In genomic region chr10:118960076-118960475, GRCm38 (mm10) we compare ENCODE assay signal across 26 mouse cellular contexts.
DNase-seq lines count a peak whose midpoint lies in the region; ATAC-seq and TF ChIP-seq lines count a peak whose summit lies in the region.
"Had no signal": no experiment of that assay in that cellular context is flagged by ENCODE, and none has a peak within 500 bp of the region (broad histone marks: within the 10 kb centered on the region; RNA-seq: fewer than 3 reads in every experiment).

No protein-coding gene starts in this region.

- H3K36me3 ChIP-seq in forebrain, embryonic 10.5 days (replicated peaks) = no peaks in the 10 kb centered on the region
- H3K36me3 ChIP-seq in forebrain, postnatal 0 days (ENCODE audit: insufficient read depth) = no peaks in the 10 kb centered on the region
- no peaks in the 10 kb centered on the region for H3K36me3 ChIP-seq in limb, embryonic 11.5 days (ENCODE audit: control insufficient read depth, insufficient read depth, low read length)
- no peaks in the 10 kb centered on the region for H3K36me3 ChIP-seq in limb, embryonic 10.5 days
- H3K36me3 ChIP-seq: embryonic facial prominence, embryonic 12.5 days; G1E had no signal

- H3K4me1 ChIP-seq in forebrain, embryonic 10.5 days = peaks cover 47% of the 10 kb centered on the region
- H3K4me1 ChIP-seq in forebrain, postnatal 0 days (ENCODE audit: insufficient read depth) = no peaks in the 10 kb centered on the region
- no peaks in the 10 kb centered on the region for H3K4me1 ChIP-seq in limb, embryonic 11.5 days (ENCODE audit: control insufficient read depth, insufficient read depth, low read length)
- no peaks in the 10 kb centered on the region; the same call in 1 of the 2 replicates for H3K4me1 ChIP-seq in limb, embryonic 10.5 days
- H3K4me1 ChIP-seq: embryonic facial prominence, embryonic 12.5 days had no signal

- H3K9ac ChIP-seq in forebrain, postnatal 0 days = no peak overlapping the region
- no peak overlapping the region for H3K9ac ChIP-seq in limb, embryonic 11.5 days (ENCODE audit: low read length)
- H3K9ac ChIP-seq: embryonic facial prominence, embryonic 12.5 days; hindbrain, embryonic 14.5 days had no signal

- no peak overlapping the region for H3K4me2 ChIP-seq in forebrain, postnatal 0 days (ENCODE audit: low read depth)
- no peak overlapping the region for H3K4me2 ChIP-seq in limb, embryonic 11.5 days (ENCODE audit: low read depth, severe bottlenecking)
- H3K4me2 ChIP-seq: embryonic facial prominence, embryonic 12.5 days; heart, embryonic 11.5 days; hindbrain, embryonic 14.5 days had no signal

- no peak overlapping the region for H3K4me3 ChIP-seq in forebrain, embryonic 10.5 days
- H3K4me3 ChIP-seq in forebrain, postnatal 0 days (ENCODE audit: low read depth, low read length) = no peak overlapping the region
- H3K4me3 ChIP-seq in limb, embryonic 11.5 days (ENCODE audit: low read depth, low read length) = no peak overlapping the region
- H3K4me3 ChIP-seq in limb, embryonic 10.5 days = no peak overlapping the region
- H3K4me3 ChIP-seq: embryonic facial prominence, embryonic 12.5 days; erythroblast, embryonic 14.5 days; gastrocnemius, adult 2 months; heart, adult 2 months had no signal

- peak overlapping the region; percentile 69 for H3K27ac ChIP-seq in forebrain, embryonic 10.5 days
- H3K27ac ChIP-seq in forebrain, postnatal 0 days (ENCODE audit: low read depth, low read length) = no peak overlapping the region
- H3K27ac ChIP-seq in limb, embryonic 11.5 days (replicated peaks; ENCODE audit: low read depth, low read length) = no peak overlapping the region
- H3K27ac ChIP-seq in limb, embryonic 10.5 days = no peak overlapping the region
- H3K27ac ChIP-seq: embryonic facial prominence, embryonic 12.5 days; gastrocnemius, adult 2 months; heart, adult 2 months; hindbrain, embryonic 14.5 days had no signal

- no peak for DNase-seq in forebrain, embryonic 10.5 days (ENCODE audit: extremely low spot score, low spot score)
- DNase-seq in forebrain, postnatal 0 days = no peak
- peak; percentile 71 for DNase-seq in heart, adult 11 months
- DNase-seq in heart, adult 18-20 months = no peak
- DNase-seq in limb, embryonic 11.5 days (ENCODE audit: low spot score) = peak; percentile 11
- DNase-seq in limb, embryonic 10.5 days (ENCODE audit: low spot score) = no peak
- DNase-seq in lung, postnatal 4 days = no peak
- DNase-seq: adrenal gland, postnatal 10 days; adrenal gland, postnatal 36 days; B cell, adult 2 months; cerebellum, adult 18-20 months; cerebellum, adult 9-10 months; cerebellum, postnatal 14 days; gastrocnemius, adult 2 months; gastrocnemius, postnatal 14 days; heart, adult 2 months; heart, postnatal 36 days; kidney, adult 8-10 months had no signal

- peaks cover 57% of the 10 kb centered on the region for H3K27me3 ChIP-seq in forebrain, embryonic 10.5 days (ENCODE audit: poor library complexity, severe bottlenecking)
- H3K27me3 ChIP-seq in forebrain, postnatal 0 days (ENCODE audit: insufficient read depth, low read length) = no peaks in the 10 kb centered on the region
- no peaks in the 10 kb centered on the region for H3K27me3 ChIP-seq in limb, embryonic 11.5 days (ENCODE audit: control insufficient read depth, insufficient read depth, low read length)
- H3K27me3 ChIP-seq in limb, embryonic 10.5 days (ENCODE audit: low read depth, poor library complexity, severe bottlenecking) = no peaks in the 10 kb centered on the region
- H3K27me3 ChIP-seq: CH12.LX had no signal

- H3K9me3 ChIP-seq in forebrain, embryonic 10.5 days = no peaks in the 10 kb centered on the region
- H3K9me3 ChIP-seq in forebrain, postnatal 0 days (ENCODE audit: low read length) = no peaks in the 10 kb centered on the region
- no peaks in the 10 kb centered on the region for H3K9me3 ChIP-seq in limb, embryonic 11.5 days (ENCODE audit: control insufficient read depth, low read length)
- no peaks in the 10 kb centered on the region for H3K9me3 ChIP-seq in limb, embryonic 10.5 days (replicated peaks)
- H3K9me3 ChIP-seq: embryonic facial prominence, embryonic 12.5 days; G1E had no signal

- no peak for ATAC-seq in forebrain, postnatal 0 days
- ATAC-seq in limb, embryonic 11.5 days (ENCODE audit: insufficient number of reproducible peaks, low FRiP score, low TSS enrichment, low read depth) = no peak
- ATAC-seq: intestine, postnatal 0 days; Patski had no signal

- WGBS in forebrain, embryonic 10.5 days = 51% methylated on average over 6 of the region's 6 CpGs
- WGBS in forebrain, postnatal 0 days = 29% methylated on average over 6 of the region's 6 CpGs
- WGBS in limb, embryonic 11.5 days = 87% methylated on average over 6 of the region's 6 CpGs
- 79% methylated on average over 6 of the region's 6 CpGs for WGBS in limb, embryonic 10.5 days

- TF ChIP-seq CTCF in forebrain, postnatal 0 days (IDR thresholded peaks at IDR 0.05; ENCODE audit: low read depth) = no peak

Comparison
In these comparisons a context has a peak if more than half of its experiments do, and no peak if none do; other contexts are left out.
1. DNase-seq: peak in heart, adult 11 months (single experiment) and limb, embryonic 11.5 days (single experiment); none in forebrain, embryonic 10.5 days (single experiment), forebrain, postnatal 0 days (single experiment), heart, adult 18-20 months (0 of 2), limb, embryonic 10.5 days (single experiment) and lung, postnatal 4 days (0 of 2).